Comparison of ENCODE assay signal across 9 mouse cellular contexts in genomic region chr16:4652707-4653416, GRCm38 (mm10). TPM values are rescaled to one million over a fixed set of nuclear protein-coding genes. Genes with fewer than 3 reads are reported as not detected.
A peak's percentile ranks its signal among the peaks of the same experiment; 100 is the strongest.
DNase-seq lines count a peak whose midpoint lies in the region; ATAC-seq and TF ChIP-seq lines count a peak whose summit lies in the region.
"Had no signal": no experiment of that assay in that cellular context is flagged by ENCODE, and none has a peak within 500 bp of the region (broad histone marks: within the 10 kb centered on the region; RNA-seq: fewer than 3 reads in every experiment).

No protein-coding gene starts in this region.

- no peaks in the 10 kb centered on the region for H3K9me3 ChIP-seq in kidney, embryonic 14.5 days (ENCODE audit: control insufficient read depth, low read length)
- no peaks in the 10 kb centered on the region for H3K9me3 ChIP-seq in limb, embryonic 10.5 days (replicated peaks)
- no peaks in the 10 kb centered on the region for H3K9me3 ChIP-seq in liver, embryonic 11.5 days (ENCODE audit: control insufficient read depth, low read length)
- H3K9me3 ChIP-seq in forebrain, embryonic 14.5 days (replicated peaks; ENCODE audit: control insufficient read depth, low read length) = no peaks in the 10 kb centered on the region

- no peaks in the 10 kb centered on the region for H3K27me3 ChIP-seq in kidney, adult 2 months (replicated peaks; ENCODE audit: control insufficient read depth, insufficient read depth, low read length)
- H3K27me3 ChIP-seq in kidney, embryonic 14.5 days (ENCODE audit: control insufficient read depth, insufficient read depth, low read length) = no peaks in the 10 kb centered on the region
- H3K27me3 ChIP-seq in limb, embryonic 10.5 days (ENCODE audit: low read depth, poor library complexity, severe bottlenecking) = no peaks in the 10 kb centered on the region
- no peaks in the 10 kb centered on the region for H3K27me3 ChIP-seq in liver, embryonic 11.5 days (replicated peaks; ENCODE audit: control insufficient read depth, insufficient read depth, low read length)
- no peaks in the 10 kb centered on the region for H3K27me3 ChIP-seq in forebrain, embryonic 14.5 days (replicated peaks; ENCODE audit: control insufficient read depth, insufficient read depth, low read length)

- peak; percentile 81 for DNase-seq in kidney, adult 2 months
- DNase-seq in cerebellum, adult 11 months = peak; percentile 74
- peak; percentile 80 to 84 for DNase-seq in cerebellum, postnatal 25 days
- DNase-seq in limb, embryonic 10.5 days (ENCODE audit: low spot score) = peak; percentile 61
- no peak for DNase-seq in liver, embryonic 11.5 days (ENCODE audit: low spot score)
- no peak for DNase-seq in forebrain, embryonic 14.5 days (ENCODE audit: low spot score)
- DNase-seq: midbrain, embryonic 14.5 days; right cerebral cortex, postnatal 4 days had no signal

- TF ChIP-seq POLR2A in kidney, adult 2 months (IDR thresholded peaks at IDR 0.05; ENCODE audit: low read depth, low read length) = no peak

- peaks cover 64% of the 10 kb centered on the region for H3K4me1 ChIP-seq in kidney, adult 2 months (ENCODE audit: control insufficient read depth, insufficient read depth, low read length)
- peaks cover 40% of the 10 kb centered on the region for H3K4me1 ChIP-seq in kidney, embryonic 14.5 days (ENCODE audit: control insufficient read depth, insufficient read depth, low read length)
- peaks cover 100% of the 10 kb centered on the region for H3K4me1 ChIP-seq in limb, embryonic 10.5 days
- peaks cover 18% of the 10 kb centered on the region for H3K4me1 ChIP-seq in liver, embryonic 11.5 days (replicated peaks; ENCODE audit: control insufficient read depth, insufficient read depth, low read length)
- no peaks in the 10 kb centered on the region for H3K4me1 ChIP-seq in forebrain, embryonic 14.5 days (ENCODE audit: control insufficient read depth, insufficient read depth, low read length)

- H3K9ac ChIP-seq in kidney, embryonic 14.5 days (ENCODE audit: low read depth, low read length) = no peak overlapping the region
- H3K9ac ChIP-seq in liver, embryonic 11.5 days (ENCODE audit: low read depth, low read length) = no peak overlapping the region
- no peak overlapping the region for H3K9ac ChIP-seq in forebrain, embryonic 14.5 days (ENCODE audit: low read length)

- H3K36me3 ChIP-seq in kidney, adult 2 months (ENCODE audit: control insufficient read depth, insufficient read depth, low read length) = no peaks in the 10 kb centered on the region
- H3K36me3 ChIP-seq in kidney, embryonic 14.5 days (ENCODE audit: control insufficient read depth, insufficient read depth, low read length) = peaks cover 67% of the 10 kb centered on the region
- peaks cover 81% of the 10 kb centered on the region for H3K36me3 ChIP-seq in limb, embryonic 10.5 days
- H3K36me3 ChIP-seq in liver, embryonic 11.5 days (ENCODE audit: control insufficient read depth, insufficient read depth, low read length) = peaks cover 18% of the 10 kb centered on the region
- peaks cover 22% of the 10 kb centered on the region for H3K36me3 ChIP-seq in forebrain, embryonic 14.5 days (ENCODE audit: control insufficient read depth, insufficient read depth, low read length)

- no peak for TF ChIP-seq CTCF in kidney, adult 2 months (conservative IDR thresholded peaks at IDR 0.05; ENCODE audit: insufficient read depth, insufficient read length, low read depth, low read length)

- H3K27ac ChIP-seq in kidney, adult 2 months (ENCODE audit: insufficient read depth, low read depth, low read length) = peak overlapping the region; percentile 53
- H3K27ac ChIP-seq in kidney, embryonic 14.5 days (ENCODE audit: low read depth, low read length) = no peak overlapping the region
- peak overlapping the region; percentile 95 for H3K27ac ChIP-seq in limb, embryonic 10.5 days
- no peak overlapping the region for H3K27ac ChIP-seq in liver, embryonic 11.5 days (ENCODE audit: low read depth, low read length)
- H3K27ac ChIP-seq in forebrain, embryonic 14.5 days (ENCODE audit: low read depth, low read length) = no peak overlapping the region

- 37% methylated on average over 4 of the region's 4 CpGs for WGBS in kidney, adult 2 months
- WGBS in kidney, embryonic 14.5 days = 69% methylated on average over 4 of the region's 4 CpGs
- WGBS in limb, embryonic 10.5 days = 51% methylated on average over 4 of the region's 4 CpGs
- WGBS in liver, embryonic 11.5 days = 72% methylated on average over 4 of the region's 4 CpGs
- WGBS in forebrain, embryonic 14.5 days = 84% methylated on average over 4 of the region's 4 CpGs

- no peak overlapping the region for H3K4me2 ChIP-seq in kidney, embryonic 14.5 days (replicated peaks; ENCODE audit: low read depth, low read length)
- H3K4me2 ChIP-seq in liver, embryonic 11.5 days = no peak overlapping the region
- no peak overlapping the region for H3K4me2 ChIP-seq in forebrain, embryonic 14.5 days (ENCODE audit: low read length)

- no peak for ATAC-seq in kidney, embryonic 14.5 days (ENCODE audit: low FRiP score, low TSS enrichment)
- no peak for ATAC-seq in liver, embryonic 11.5 days (replicated peaks; ENCODE audit: low FRiP score)
- ATAC-seq in forebrain, embryonic 14.5 days = no peak

- H3K4me3 ChIP-seq in kidney, adult 2 months (ENCODE audit: insufficient read depth, low read depth, low read length) = no peak overlapping the region
- no peak overlapping the region for H3K4me3 ChIP-seq in kidney, embryonic 14.5 days (ENCODE audit: low read length)
- peak overlapping the region; percentile 37 for H3K4me3 ChIP-seq in limb, embryonic 10.5 days
- H3K4me3 ChIP-seq in liver, embryonic 11.5 days (ENCODE audit: low read depth, low read length) = no peak overlapping the region
- no peak overlapping the region for H3K4me3 ChIP-seq in forebrain, embryonic 14.5 days (ENCODE audit: low read depth, low read length)

RNA-seq across cellular contexts. Expression of gene Dnaja3, which starts 13.1 kb away (rescaled TPM):
- polyA plus RNA-seq in kidney, adult 2 months (2012; rRNA removed) = 57.8 and 72.9 TPM in 2 replicates
- 46.3 and 68.8 TPM in 2 replicates for polyA plus RNA-seq in kidney, embryonic 14.5 days (2014; fragmentation: Nextera tagmentation; extraction: Ambion mirVana)
- 64.1 and 70.2 TPM in 2 replicates for polyA plus RNA-seq in limb, embryonic 10.5 days (2016; fragmentation: Nextera tagmentation; extraction: Ambion mirVana)
- polyA plus RNA-seq in liver, embryonic 11.5 days (2014; fragmentation: Nextera tagmentation; extraction: Ambion mirVana) = 104 and 111 TPM in 2 replicates
- polyA plus RNA-seq in forebrain, embryonic 14.5 days (2014; fragmentation: Nextera tagmentation; extraction: Ambion mirVana) = 39.7 and 47.4 TPM in 2 replicates

RNA-seq across cellular contexts. Expression of gene Vasn, which starts 13.1 kb away (rescaled TPM):
- 34.6 and 42.3 TPM in 2 replicates for polyA plus RNA-seq in kidney, adult 2 months (2012; rRNA removed)
- 14.4 and 16.1 TPM in 2 replicates for polyA plus RNA-seq in kidney, embryonic 14.5 days (2014; fragmentation: Nextera tagmentation; extraction: Ambion mirVana)
- polyA plus RNA-seq in limb, embryonic 10.5 days (2016; fragmentation: Nextera tagmentation; extraction: Ambion mirVana) = 22.5 and 28.3 TPM in 2 replicates
- 9.3 and 9.4 TPM in 2 replicates for polyA plus RNA-seq in liver, embryonic 11.5 days (2014; fragmentation: Nextera tagmentation; extraction: Ambion mirVana)
- polyA plus RNA-seq in forebrain, embryonic 14.5 days (2014; fragmentation: Nextera tagmentation; extraction: Ambion mirVana) = 2.1 and 2.8 TPM in 2 replicates

RNA-seq across cellular contexts. Expression of gene Coro7, which starts 26.7 kb away (rescaled TPM):
- polyA plus RNA-seq in kidney, adult 2 months (2012; rRNA removed) = 43.1 and 54.5 TPM in 2 replicates
- 12.0 and 16.4 TPM in 2 replicates for polyA plus RNA-seq in kidney, embryonic 14.5 days (2014; fragmentation: Nextera tagmentation; extraction: Ambion mirVana)
- 21.8 and 22.9 TPM in 2 replicates for polyA plus RNA-seq in limb, embryonic 10.5 days (2016; fragmentation: Nextera tagmentation; extraction: Ambion mirVana)
- polyA plus RNA-seq in liver, embryonic 11.5 days (2014; fragmentation: Nextera tagmentation; extraction: Ambion mirVana) = 17.4 and 18.7 TPM in 2 replicates
- 9.2 and 18.3 TPM in 2 replicates for polyA plus RNA-seq in forebrain, embryonic 14.5 days (2014; fragmentation: Nextera tagmentation; extraction: Ambion mirVana)

RNA-seq across cellular contexts. Expression of gene Pam16, which starts 28.1 kb away (rescaled TPM):
- polyA plus RNA-seq in kidney, adult 2 months (2012; rRNA removed) = 27.3 and 41.8 TPM in 2 replicates
- polyA plus RNA-seq in kidney, embryonic 14.5 days (2014; fragmentation: Nextera tagmentation; extraction: Ambion mirVana) = 102 and 116 TPM in 2 replicates
- polyA plus RNA-seq in limb, embryonic 10.5 days (2016; fragmentation: Nextera tagmentation; extraction: Ambion mirVana) = 108 and 113 TPM in 2 replicates
- polyA plus RNA-seq in liver, embryonic 11.5 days (2014; fragmentation: Nextera tagmentation; extraction: Ambion mirVana) = 110 and 116 TPM in 2 replicates
- polyA plus RNA-seq in forebrain, embryonic 14.5 days (2014; fragmentation: Nextera tagmentation; extraction: Ambion mirVana) = 160 and 192 TPM in 2 replicates

RNA-seq across cellular contexts. Expression of gene Glis2, which starts 58.3 kb away (rescaled TPM):
- 210 and 226 TPM in 2 replicates for polyA plus RNA-seq in kidney, adult 2 months (2012; rRNA removed)
- polyA plus RNA-seq in kidney, embryonic 14.5 days (2014; fragmentation: Nextera tagmentation; extraction: Ambion mirVana) = 42.4 and 47.3 TPM in 2 replicates
- 27.0 and 30.7 TPM in 2 replicates for polyA plus RNA-seq in limb, embryonic 10.5 days (2016; fragmentation: Nextera tagmentation; extraction: Ambion mirVana)
- polyA plus RNA-seq in liver, embryonic 11.5 days (2014; fragmentation: Nextera tagmentation; extraction: Ambion mirVana) = 10.8 and 11.7 TPM in 2 replicates
- 9.0 and 10.0 TPM in 2 replicates for polyA plus RNA-seq in forebrain, embryonic 14.5 days (2014; fragmentation: Nextera tagmentation; extraction: Ambion mirVana)

Comparison
In these comparisons a context has a peak if more than half of its experiments do, and no peak if none do; other contexts are left out.
1. H3K27ac ChIP-seq: peak in kidney, adult 2 months (single experiment) and limb, embryonic 10.5 days (single experiment); none in kidney, embryonic 14.5 days (single experiment), liver, embryonic 11.5 days (single experiment) and forebrain, embryonic 14.5 days (single experiment).
2. DNase-seq: peak in kidney, adult 2 months (single experiment), cerebellum, adult 11 months (single experiment), cerebellum, postnatal 25 days (2 of 2) and limb, embryonic 10.5 days (single experiment); none in liver, embryonic 11.5 days (single experiment) and forebrain, embryonic 14.5 days (single experiment).